Mouse (Mus musculus) embryonic facial prominence, embryonic 12.5 days (tissue): ENCODE measurements around the gene Ppp1r2. TPM values are rescaled to one million over a fixed set of nuclear protein-coding genes. Genes with fewer than 3 reads are reported as not detected.

Experiments
- ATAC-seq: fragments of 200-750 bp; cut with Nextera tagmentation; 2 replicates; pipeline ENCODE4 v1.8.0; 2017; ENCODE audit not compliant: insufficient number of reproducible peaks, insufficient read depth, low FRiP score, low TSS enrichment
- H3K27ac ChIP-seq: fragments of 300-500 bp; sonication (generic); 2 replicates; pipeline ENCODE4 v1.5.1; 2016; ENCODE audit warnings: mild to moderate bottlenecking
- H3K27me3 ChIP-seq: fragments of 300-500 bp; sonication (generic); 2 replicates; pipeline ENCODE4 v1.6.1; 2016; ENCODE audit warnings: mild to moderate bottlenecking, moderate library complexity
- H3K36me3 ChIP-seq: fragments of 300-500 bp; sonication (generic); 2 replicates; pipeline ENCODE4 v1.6.1; 2016; ENCODE audit warnings: mild to moderate bottlenecking
- H3K4me1 ChIP-seq: fragments of 300-500 bp; sonication (generic); 2 replicates; pipeline ENCODE4 v1.6.1; 2016
- H3K4me2 ChIP-seq: fragments of 300-500 bp; sonication (generic); replicated peaks from 2 replicates; pipeline ENCODE4 v1.6.1; 2016; ENCODE audit warnings: mild to moderate bottlenecking, moderate library complexity
- H3K4me3 ChIP-seq: fragments of 300-500 bp; sonication (generic); 2 replicates; pipeline ENCODE4 v1.5.1; 2016; ENCODE audit warnings: mild to moderate bottlenecking
- H3K9ac ChIP-seq: fragments of 300-500 bp; sonication (generic); 2 replicates; pipeline ENCODE4 v1.6.1; 2016; ENCODE audit warnings: mild to moderate bottlenecking, moderate library complexity
- H3K9me3 ChIP-seq: fragments of 300-500 bp; sonication (generic); 2 replicates; pipeline ENCODE4 v1.6.1; 2016; ENCODE audit warnings: mild to moderate bottlenecking, moderate library complexity
- WGBS: fragments of 180-500 bp; shearing (Covaris S2); methylation state at CpG from one replicate; pipeline ENCODE4 v1.1.7; 2016; 5-methylcytosine and 5-hydroxymethylcytosine counted together
- polyA plus RNA-seq: library from polyadenylated mRNA; unstranded; fragments of >200 nt; fragmentation: Nextera tagmentation; extraction: Ambion mirVana; gene quantifications from 2 replicates; pipeline ENCODE4 v1.2.1, GENCODE M21; 2016

Gene Ppp1r2
- polyA plus RNA-seq, 1 experiment from 2014 or later = 89.2 TPM

GRCm38 (mm10) chr16:31286801-31287488 is 11.9 kb upstream of the Ppp1r2 start:
- H3K27ac ChIP-seq = no peak overlapping the region
- no peaks in the 10 kb centered on the region for H3K9me3 ChIP-seq
- no peaks in the 10 kb centered on the region for H3K4me1 ChIP-seq
- H3K4me3 ChIP-seq = no peak overlapping the region
- no peak overlapping the region for H3K9ac ChIP-seq
- no peak for ATAC-seq
- WGBS = 92% methylated on average over 11 of the region's 11 CpGs
- no peak overlapping the region for H3K4me2 ChIP-seq
- H3K36me3 ChIP-seq = no peaks in the 10 kb centered on the region
- no peaks in the 10 kb centered on the region for H3K27me3 ChIP-seq

- H3K9ac ChIP-seq = no peak overlapping the region
- no peak for ATAC-seq
- no peak overlapping the region for H3K4me3 ChIP-seq
- no peak overlapping the region for H3K27ac ChIP-seq
- H3K4me1 ChIP-seq = no peaks in the 10 kb centered on the region
- no peak overlapping the region for H3K4me2 ChIP-seq
- no peaks in the 10 kb centered on the region for H3K9me3 ChIP-seq
- H3K27me3 ChIP-seq = no peaks in the 10 kb centered on the region
- WGBS = 73% methylated on average over 2 of the region's 2 CpGs
- H3K36me3 ChIP-seq = no peaks in the 10 kb centered on the region
These were observed 6.9 kb upstream of the Ppp1r2 start for GRCm38 (mm10) chr16:31281981-31282380.

GRCm38 (mm10) chr16:31280176-31280575 is 5.1 kb upstream of the Ppp1r2 start:
- H3K9me3 ChIP-seq = no peaks in the 10 kb centered on the region
- WGBS = 83% methylated on average over 4 of the region's 4 CpGs
- no peak overlapping the region for H3K27ac ChIP-seq
- H3K9ac ChIP-seq = no peak overlapping the region
- no peaks in the 10 kb centered on the region for H3K36me3 ChIP-seq
- no peak for ATAC-seq
- peaks cover 7% of the 10 kb centered on the region; the same call in 1 of the 2 replicates for H3K4me1 ChIP-seq
- no peak overlapping the region for H3K4me3 ChIP-seq
- no peak overlapping the region for H3K4me2 ChIP-seq
- no peaks in the 10 kb centered on the region for H3K27me3 ChIP-seq

- Histone ChIP-seq H3K9ac (no peak overlapping the region), H3K27me3 (no peaks in the 10 kb centered on the region), H3K4me3 (no peak overlapping the region), H3K27ac (no peak overlapping the region), H3K4me2 (no peak overlapping the region), H3K4me1 (peaks cover 8% of the 10 kb centered on the region), H3K9me3 (no peaks in the 10 kb centered on the region), H3K36me3 (no peaks in the 10 kb centered on the region)
- 76% methylated on average over 6 of the region's 6 CpGs for WGBS
- ATAC-seq = no peak
These were observed 3.5 kb upstream of the Ppp1r2 start for GRCm38 (mm10) chr16:31278581-31278980.

- Histone ChIP-seq H3K4me2 (no peak overlapping the region), H3K36me3 (no peaks in the 10 kb centered on the region), H3K9ac (no peak overlapping the region), H3K27me3 (no peaks in the 10 kb centered on the region), H3K4me3 (no peak overlapping the region), H3K4me1 (peaks cover 13% of the 10 kb centered on the region), H3K27ac (no peak overlapping the region), H3K9me3 (no peaks in the 10 kb centered on the region)
- WGBS = 70% methylated on average over 2 of the region's 2 CpGs
- ATAC-seq = no peak
These were observed 3.0 kb upstream of the Ppp1r2 start for GRCm38 (mm10) chr16:31278081-31278480.

GRCm38 (mm10) chr16:31276962-31277361 is 1.9 kb upstream of the Ppp1r2 start:
- peaks cover 23% of the 10 kb centered on the region for H3K4me1 ChIP-seq
- no peak overlapping the region for H3K4me2 ChIP-seq
- H3K4me3 ChIP-seq = no peak overlapping the region
- no peaks in the 10 kb centered on the region for H3K9me3 ChIP-seq
- no peak for ATAC-seq
- H3K36me3 ChIP-seq = no peaks in the 10 kb centered on the region
- no peak overlapping the region for H3K27ac ChIP-seq
- H3K27me3 ChIP-seq = no peaks in the 10 kb centered on the region
- 84% methylated on average over 7 of the region's 7 CpGs for WGBS
- no peak overlapping the region for H3K9ac ChIP-seq

GRCm38 (mm10) chr16:31276539-31276938 is 1.5 kb upstream of the Ppp1r2 start:
- Histone ChIP-seq H3K27me3 (no peaks in the 10 kb centered on the region), H3K4me1 (peaks cover 23% of the 10 kb centered on the region), H3K36me3 (0 out of 2 replicates have a peak, but pooled peaks cover 2% of the 10 kb centered on the region), H3K4me2 (no peak overlapping the region), H3K27ac (no peak overlapping the region), H3K9me3 (no peaks in the 10 kb centered on the region), H3K4me3 (no peak overlapping the region), H3K9ac (no peak overlapping the region)
- 62% methylated on average over 7 of the region's 7 CpGs for WGBS
- ATAC-seq = no peak

- ATAC-seq = no peak
- Histone ChIP-seq H3K4me2 (peak overlapping the region; percentile 77), H3K9me3 (no peaks in the 10 kb centered on the region), H3K4me3 (peak overlapping the region; percentile 92), H3K27me3 (no peaks in the 10 kb centered on the region), H3K4me1 (peaks cover 23% of the 10 kb centered on the region), H3K27ac (no peak overlapping the region; the same call in 1 of the 2 replicates), H3K36me3 (0 out of 2 replicates have a peak, but pooled peaks cover 5% of the 10 kb centered on the region), H3K9ac (peak overlapping the region; percentile 98)
- WGBS = 6% methylated on average over 6 of the region's 6 CpGs
These were observed 993 bp downstream of the Ppp1r2 start for GRCm38 (mm10) chr16:31274084-31274483.

GRCm38 (mm10) chr16:31266692-31267091 is 8.4 kb downstream of the Ppp1r2 start:
- WGBS = 91% methylated on average over 2 of the region's 2 CpGs
- Histone ChIP-seq H3K4me2 (no peak overlapping the region), H3K4me1 (no peaks in the 10 kb centered on the region), H3K4me3 (no peak overlapping the region), H3K36me3 (peaks cover 15% of the 10 kb centered on the region), H3K27ac (no peak overlapping the region), H3K9ac (no peak overlapping the region), H3K9me3 (no peaks in the 10 kb centered on the region), H3K27me3 (no peaks in the 10 kb centered on the region)
- ATAC-seq = no peak

- no peak overlapping the region for H3K4me3 ChIP-seq
- no peaks in the 10 kb centered on the region for H3K9me3 ChIP-seq
- ATAC-seq = no peak
- H3K4me1 ChIP-seq = no peaks in the 10 kb centered on the region
- H3K27me3 ChIP-seq = no peaks in the 10 kb centered on the region
- peaks cover 48% of the 10 kb centered on the region for H3K36me3 ChIP-seq
- H3K4me2 ChIP-seq = no peak overlapping the region
- 89% methylated on average over 2 of the region's 2 CpGs for WGBS
- H3K27ac ChIP-seq = no peak overlapping the region
- H3K9ac ChIP-seq = no peak overlapping the region
These were observed 18.9 kb downstream of the Ppp1r2 start for GRCm38 (mm10) chr16:31256151-31256550.

- no peak overlapping the region for H3K4me3 ChIP-seq
- 72% methylated on average over 3 of the region's 3 CpGs for WGBS
- no peak for ATAC-seq
These were observed 19.4 kb downstream of the Ppp1r2 start for GRCm38 (mm10) chr16:31255685-31256084.

GRCm38 (mm10) chr16:31249401-31249800 is 25.7 kb downstream of the Ppp1r2 start:
- Histone ChIP-seq H3K9ac (no peak overlapping the region), H3K27ac (no peak overlapping the region), H3K4me2 (no peak overlapping the region), H3K36me3 (peaks cover 9% of the 10 kb centered on the region; the same call in 1 of the 2 replicates), H3K4me3 (no peak overlapping the region), H3K4me1 (no peaks in the 10 kb centered on the region), H3K9me3 (no peaks in the 10 kb centered on the region), H3K27me3 (no peaks in the 10 kb centered on the region)
- ATAC-seq = no peak
- WGBS = 94% methylated on average over 3 of the region's 3 CpGs

More at GRCm38 (mm10) chr16:31255685-31256084, 19.4 kb downstream of the Ppp1r2 start:
- Histone ChIP-seq H3K9me3 (no peaks in the 10 kb centered on the region), H3K36me3 (peaks cover 48% of the 10 kb centered on the region), H3K4me1 (no peaks in the 10 kb centered on the region), H3K27me3 (no peaks in the 10 kb centered on the region), H3K4me2 (no peak overlapping the region), H3K9ac (no peak overlapping the region), H3K27ac (no peak overlapping the region)
